Mouse (Mus musculus) frontal cortex, postnatal 14 days (tissue): ENCODE data around the gene Necap2.

ENCODE experiments used
- DNase-seq, 2 experiments: peaks; one replicate each; pipeline ENCODE4 v3.0.0; 2022; ENCODE audit warnings: low spot score in 2 of 2

Gene Necap2

DNA sequence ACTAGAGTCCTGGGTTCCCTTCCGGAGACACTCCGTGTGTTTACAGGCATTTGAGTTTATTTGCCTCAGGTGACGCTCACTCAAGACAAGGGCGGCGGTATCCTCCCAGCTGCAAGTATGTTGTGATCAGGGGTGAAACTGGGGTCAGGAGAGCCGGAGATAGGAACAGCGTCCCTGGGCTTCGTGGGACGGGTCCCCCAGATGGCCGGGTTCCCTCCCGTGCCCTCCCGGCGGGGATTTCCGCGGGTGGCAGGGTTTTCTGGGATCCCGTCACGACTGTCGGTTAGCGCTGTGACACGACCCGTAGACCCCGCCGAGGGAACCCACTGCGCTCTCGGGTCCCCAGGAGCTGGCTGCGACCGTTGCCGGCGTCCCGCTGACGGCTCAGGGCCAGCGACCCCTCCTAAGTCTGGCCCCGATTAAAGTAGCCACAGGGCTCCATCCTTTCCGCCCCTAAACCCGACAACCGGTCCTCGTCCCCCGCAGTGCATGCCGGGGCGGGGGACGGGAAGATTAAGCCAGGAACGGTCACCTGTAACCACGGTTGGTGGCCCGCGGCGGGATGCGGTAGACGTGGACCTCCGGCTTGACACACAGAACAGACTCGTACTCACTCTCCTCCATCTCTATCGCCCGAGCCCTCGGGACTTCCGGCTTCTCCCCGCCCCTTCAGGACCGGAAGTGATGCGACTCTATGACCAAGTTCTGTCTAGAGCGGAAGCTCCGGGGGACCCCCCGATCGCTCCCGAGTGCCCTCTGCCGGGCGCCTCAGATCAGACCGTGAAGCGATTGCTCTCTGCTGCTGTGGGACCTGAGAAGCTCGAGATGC, at the start of gene Necap2:
Gene Necap2, minus strand, starts transcription at position 677 of the 829 bp plus-strand sequence.
- DNase-seq = peak; percentile 90 to 91

DNA sequence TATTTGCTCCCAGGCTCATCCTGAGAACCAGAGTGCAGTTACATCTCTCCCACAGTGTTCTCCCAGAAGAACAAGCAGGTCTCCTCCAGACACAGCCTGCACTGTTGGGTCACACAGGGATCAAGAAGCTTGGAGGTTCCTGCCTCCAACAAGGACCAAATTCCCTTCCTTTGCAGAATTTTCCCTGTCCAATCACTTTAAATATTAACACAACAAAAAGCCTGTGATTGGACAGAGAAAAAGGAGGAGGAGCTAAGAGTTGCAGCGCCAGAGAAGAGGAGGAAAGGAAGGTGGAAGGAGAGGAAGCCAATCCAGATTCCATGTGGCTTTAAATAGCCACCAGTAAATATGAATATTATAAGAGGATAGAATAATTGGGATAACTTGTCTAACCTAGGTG, 44.9 kb upstream of the Necap2 start:
- no peak for DNase-seq

DNA sequence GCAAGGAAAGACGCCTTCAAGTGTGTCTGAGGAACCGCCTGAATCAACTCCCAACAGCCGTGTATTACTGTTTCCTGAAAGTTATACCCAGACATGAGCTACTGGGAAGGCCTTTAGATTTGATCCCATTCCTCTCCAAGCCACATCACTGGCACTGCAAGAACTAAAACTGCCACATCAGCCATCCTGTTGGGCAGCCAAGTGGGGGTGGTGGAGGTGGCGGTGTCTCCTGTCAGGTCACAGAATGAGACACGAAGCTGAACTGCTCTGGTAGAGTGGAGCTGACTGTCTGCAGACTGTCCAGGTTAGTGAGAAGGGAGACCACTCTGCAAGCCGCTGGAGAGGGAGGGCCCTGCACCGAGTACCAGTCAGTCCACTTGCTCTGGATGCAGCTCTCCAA, 44.5 kb upstream of the Necap2 start:
- no peak for DNase-seq

DNA sequence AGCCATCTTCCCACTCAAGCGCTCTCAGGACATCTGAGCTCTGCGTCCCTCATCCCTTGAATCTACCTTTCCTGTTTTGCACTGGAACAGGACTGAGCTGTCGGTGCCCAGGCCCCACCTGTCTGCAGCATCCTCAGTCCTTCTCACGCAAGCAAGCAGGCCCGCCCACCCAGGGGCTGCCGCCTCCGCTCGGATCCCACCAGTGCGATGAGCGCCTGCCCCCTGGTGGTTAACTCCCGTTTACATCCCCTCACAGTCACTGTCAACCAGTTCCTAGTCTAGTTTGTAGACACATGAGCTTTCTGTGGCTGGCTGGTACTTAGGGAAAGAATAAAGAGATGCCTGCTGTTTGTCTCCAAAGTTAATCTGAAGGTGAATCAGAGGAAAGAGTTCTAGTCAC, 42.5 kb upstream of the Necap2 start:
- DNase-seq = peak in 1 of 2 experiments; percentile 66

DNA sequence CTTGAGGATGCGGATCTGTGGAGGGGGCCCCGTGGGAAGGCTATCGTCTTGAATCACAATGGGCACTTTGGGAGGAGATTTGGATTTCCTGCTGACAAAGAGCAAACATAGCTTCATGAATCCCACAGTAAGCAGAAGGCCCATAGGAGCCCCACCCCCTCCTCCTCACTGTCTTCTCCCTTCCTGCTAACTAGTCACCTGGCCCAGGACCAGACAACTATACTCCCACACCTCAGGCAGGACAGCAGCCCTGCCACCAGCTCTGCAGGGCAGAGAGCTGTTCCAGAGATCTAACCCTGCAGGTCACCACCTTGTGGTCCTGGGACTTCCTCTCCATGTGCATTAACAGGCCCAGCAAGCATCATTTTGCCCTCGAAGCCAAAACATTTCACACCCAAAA, 40.5 kb upstream of the Necap2 start:
- DNase-seq = no peak

DNA sequence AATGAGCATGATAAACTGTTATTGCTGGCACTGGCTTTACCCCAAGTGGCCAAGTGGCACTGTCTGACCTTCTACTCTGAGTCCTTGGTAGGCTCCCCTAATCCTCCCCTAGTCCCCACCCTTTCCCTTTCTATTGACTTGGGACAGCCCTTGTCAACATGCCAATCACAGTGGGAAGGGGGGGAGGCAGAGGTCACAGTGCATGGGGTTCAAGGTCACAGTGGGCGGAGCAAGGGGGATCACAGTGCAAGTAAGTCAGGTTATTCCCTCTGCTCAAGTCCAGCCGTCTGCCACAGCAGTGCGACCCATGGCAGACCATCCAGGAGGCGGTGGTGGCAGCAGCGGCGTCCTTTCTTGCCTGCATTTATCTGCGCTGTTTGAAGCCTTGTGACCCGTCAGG, 37.2 kb upstream of the Necap2 start:
- DNase-seq = no peak

DNA sequence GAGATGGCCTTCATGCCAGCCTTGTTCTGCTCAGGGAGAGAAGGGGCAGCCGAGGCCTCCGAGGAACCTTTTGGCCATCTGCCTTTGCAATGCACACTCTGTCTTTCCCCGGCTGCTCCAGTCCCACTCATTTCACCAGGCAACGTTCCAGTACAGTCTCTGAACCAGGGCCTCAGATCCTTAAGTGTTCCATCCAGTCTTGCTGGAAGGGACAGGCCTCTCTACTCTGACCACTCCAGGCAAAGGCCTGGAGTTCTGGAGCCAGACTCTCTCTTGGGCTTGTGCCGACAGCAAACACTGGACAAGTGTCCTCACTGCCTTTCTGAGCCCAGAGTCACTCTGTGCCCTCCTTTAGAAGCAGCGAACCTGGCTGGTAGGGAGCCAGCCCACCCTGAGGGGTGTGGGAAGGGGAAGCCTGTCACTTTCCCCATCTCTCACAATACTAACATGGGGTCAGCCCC, 36.4 kb upstream of the Necap2 start:
- DNase-seq = peak in 1 of 2 experiments; percentile 58

DNA sequence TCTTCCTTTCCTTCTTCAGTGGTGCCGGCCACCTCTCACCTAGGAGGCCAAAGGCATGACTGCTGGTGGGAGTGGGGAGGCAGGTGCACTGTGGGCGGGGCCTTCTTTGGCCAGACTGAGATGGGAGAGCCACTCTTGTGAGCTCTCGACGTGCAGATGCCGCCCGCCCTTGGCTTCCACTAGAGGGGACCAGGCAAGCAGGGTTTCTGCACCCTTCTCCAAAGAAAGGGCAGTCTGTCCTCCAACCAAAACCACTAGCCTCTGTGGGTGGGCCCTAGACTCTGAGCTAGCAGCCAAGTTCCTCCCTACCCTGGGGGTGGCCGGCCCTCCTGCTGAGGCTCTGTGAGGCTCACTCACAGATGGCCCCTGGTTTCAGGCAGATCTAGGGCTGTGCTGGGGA, 35.7 kb upstream of the Necap2 start:
- DNase-seq = no peak

DNA sequence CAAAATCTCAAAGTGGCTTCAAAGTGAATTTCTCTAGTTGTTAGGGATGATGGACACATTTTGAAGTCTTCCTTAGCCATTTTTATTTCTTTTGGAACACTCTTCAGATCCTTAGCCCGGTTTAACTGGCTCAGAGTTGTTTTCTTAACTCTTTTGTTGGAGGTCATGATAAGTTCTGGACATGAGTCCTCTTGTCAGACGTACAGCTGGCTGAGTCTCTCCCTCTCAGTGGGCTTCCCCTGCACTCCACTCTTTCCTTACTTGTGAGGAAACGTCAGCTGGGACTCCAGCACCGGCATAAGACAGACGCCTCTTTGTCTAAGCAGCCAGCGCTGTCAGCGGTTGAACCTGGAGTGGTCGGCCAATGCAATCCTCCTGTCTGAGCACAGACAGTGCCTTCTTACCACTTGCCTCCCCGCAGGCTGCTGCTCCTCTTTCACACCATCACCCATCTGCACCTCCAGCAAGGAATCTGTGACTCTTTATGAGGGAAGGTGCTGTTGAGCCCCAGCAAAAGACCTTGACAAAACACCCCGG, 30.1 kb upstream of the Necap2 start:
- no peak for DNase-seq

DNA sequence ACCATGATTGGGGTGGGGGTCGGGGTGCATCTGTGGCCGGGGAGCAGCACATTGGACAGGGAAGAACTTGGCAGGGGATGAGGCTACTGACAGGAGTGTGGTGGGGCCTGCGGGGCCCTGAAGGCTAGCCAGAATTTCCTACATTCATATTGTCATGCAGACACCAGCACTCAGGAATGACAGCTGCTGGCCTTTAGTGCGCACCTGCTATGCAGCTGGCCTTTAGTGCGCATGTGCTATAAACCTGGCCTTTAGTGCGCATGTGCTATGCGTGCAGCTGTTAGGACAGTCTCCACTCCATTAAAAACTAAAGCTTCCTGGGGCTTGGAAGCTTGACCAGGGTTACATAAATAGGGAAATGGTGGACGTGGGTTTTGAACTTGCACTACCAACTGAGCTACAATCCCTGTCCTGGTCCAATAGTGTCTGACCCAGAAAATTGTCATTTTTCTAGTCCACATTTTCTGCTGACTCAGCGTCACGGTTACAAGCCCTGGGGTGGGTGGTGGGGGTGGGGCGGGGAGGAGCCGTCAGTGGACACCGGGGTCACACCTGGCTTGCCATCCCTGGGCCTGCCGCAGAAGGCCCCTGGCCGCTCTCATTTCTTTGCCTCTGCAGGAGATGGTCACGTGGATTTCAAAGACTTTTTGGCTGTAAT, 28.5 kb upstream of the Necap2 start:
- DNase-seq = no peak

DNA sequence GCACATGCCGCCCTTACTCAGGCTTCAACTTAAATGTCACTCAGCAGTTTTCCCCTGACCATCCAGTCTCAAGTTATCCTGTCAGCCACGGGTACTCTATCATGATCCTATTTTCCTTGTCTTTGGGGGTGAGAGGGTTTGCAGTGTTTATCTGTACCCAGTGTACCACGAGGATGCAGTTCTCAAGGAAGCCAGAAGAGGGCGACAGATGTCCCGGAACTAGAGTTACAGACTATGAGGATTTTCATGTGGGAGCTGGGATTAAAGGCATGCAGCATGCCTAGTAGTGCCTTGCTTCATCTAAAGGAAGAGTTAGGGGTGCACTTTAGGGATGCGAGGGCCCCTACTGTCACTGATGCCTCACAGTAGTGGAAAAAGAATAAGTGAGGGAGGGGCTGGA, 23.7 kb upstream of the Necap2 start:
- DNase-seq = no peak

DNA sequence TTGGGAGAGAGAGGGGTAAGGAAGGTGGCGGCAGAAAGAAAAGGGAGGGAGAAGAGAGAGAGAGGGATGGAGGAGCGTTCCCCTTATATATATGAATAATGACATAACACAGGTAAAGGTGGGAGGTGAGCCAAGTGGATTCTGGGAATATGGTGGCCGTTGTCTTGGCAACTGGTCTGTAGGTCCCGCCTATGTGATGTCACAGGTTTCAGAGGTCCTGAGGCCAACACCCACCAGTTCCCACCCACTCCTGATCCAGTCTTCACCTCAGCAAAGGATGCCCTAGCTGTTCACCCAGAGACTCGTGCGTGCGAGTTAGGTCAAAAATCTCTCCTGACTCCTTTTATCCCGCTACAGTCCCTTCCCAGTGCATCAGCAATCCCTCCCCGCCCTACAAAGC, 23.1 kb upstream of the Necap2 start:
- no peak for DNase-seq

DNA sequence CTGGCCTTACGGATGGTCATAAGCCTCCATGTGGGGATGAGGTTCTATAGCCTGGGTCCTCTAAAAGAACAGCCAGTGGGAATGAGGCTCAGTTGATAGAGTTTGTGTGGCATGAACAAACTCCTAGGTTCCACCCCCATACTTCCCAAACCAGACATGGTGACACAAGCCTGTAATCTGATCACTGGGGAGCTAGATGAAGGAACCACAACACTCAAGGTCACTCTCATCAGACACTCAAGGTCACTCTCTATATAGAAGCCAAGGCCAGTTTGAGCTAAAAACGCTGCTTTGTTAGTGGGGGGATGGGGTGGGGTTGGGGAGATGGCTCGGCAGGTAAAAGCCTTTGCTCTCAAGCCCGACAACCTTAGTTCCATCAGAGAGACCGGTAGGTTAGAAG, 21.8 kb upstream of the Necap2 start:
- no peak for DNase-seq

DNA sequence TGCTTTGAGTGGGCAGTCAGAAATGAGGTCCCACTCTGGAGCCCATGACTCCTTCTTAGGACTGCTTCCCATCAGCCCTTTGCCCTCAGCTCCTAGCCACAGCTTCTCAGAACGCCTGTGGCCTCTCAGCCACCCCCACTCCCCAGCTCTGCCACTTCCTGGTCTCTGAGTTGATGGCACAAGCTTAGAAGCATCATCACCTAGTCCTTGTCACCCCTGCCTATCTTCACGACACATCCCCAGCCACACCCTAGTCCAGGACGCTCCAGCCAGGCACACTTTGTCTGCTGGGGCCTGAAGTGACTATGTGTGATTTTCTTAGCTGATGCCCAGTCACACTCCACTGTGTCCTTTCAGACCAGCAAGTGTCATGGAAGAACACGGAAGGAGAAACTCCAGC, 20.8 kb upstream of the Necap2 start:
- DNase-seq = no peak

DNA sequence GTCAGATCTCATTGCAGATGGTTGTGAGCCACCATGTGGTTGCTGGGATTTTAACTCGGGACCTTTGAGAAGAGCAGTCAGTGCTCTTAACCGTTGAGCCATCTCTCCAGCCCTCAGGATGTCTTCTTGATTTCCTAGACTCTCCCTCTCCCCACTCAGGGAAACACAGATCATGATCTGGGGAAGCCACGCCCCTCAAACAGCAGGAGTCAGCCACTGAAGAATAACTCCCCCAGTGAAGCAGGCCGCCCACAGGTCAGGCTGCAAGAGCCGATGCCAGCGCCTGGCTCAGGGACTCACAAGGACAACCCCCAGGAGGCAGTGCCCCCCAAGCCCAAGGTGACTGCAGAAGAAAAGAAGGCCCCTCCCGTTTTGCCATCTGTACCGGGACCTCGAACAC, 18.6 kb upstream of the Necap2 start:
- DNase-seq = no peak

DNA sequence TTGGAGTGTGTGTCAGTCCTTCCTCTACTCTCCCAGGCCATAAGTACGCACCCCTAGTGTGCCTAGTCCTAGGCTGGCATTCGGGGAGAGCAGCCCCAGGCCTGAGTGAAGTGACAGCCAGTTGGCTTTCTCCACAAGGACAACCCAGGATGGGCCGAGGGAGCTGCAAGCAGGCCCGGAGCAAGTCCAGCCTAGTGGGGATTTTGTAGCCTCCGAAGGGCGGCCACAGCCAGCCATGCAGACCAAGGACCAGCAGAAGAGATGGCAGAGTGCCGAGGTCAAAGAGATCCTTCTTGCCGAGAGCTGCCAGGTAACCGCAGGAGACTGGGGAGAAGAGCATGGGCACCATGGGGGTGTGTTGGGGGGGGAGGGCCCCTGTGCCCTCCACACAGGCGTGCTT, 16.9 kb upstream of the Necap2 start:
- DNase-seq = no peak

DNA sequence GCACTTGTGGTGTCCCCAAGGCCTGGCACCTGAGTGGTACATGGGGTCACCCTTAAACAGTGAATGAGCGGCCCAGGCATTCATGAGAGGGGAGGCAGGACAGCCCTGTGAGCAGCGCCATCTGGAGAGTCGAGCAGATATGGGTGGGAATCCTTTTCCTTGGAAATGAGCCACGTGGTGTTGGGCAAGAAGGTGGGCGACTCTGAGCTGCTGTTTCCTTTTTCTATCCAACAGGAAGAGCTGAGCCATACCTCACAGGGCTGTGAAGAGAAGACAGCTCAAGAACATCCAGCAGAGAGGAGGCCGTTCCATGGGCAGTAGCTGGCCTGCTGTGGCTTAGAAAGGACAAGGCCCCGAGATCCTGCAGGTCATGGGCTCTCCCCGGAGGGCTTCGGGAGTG, 10.6 kb upstream of the Necap2 start:
- no peak for DNase-seq

DNA sequence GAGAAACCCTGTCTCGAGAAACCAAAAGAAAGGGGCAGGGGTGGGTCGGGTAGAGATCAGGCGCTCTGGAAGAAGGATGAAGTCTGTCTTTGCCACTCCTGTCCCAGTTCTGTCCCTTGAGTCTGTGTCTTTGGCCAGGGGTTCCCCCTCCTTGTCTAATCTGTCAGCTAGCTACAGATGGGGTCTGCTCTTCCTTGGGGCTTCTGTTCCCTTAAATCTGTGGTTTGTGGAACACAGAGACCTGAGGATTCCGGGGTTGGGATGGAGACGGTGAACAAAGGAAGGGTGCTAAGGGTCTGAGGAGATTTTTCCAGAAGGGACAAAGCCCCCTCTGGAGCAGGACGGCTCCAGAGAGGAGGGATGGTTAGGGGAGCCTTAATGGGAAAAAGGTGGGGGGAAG, 9.9 kb upstream of the Necap2 start, which contains the start of gene Spata21:
Gene Spata21, plus strand, starts transcription at position 301 of the 400 bp plus-strand sequence.
- no peak for DNase-seq

DNA sequence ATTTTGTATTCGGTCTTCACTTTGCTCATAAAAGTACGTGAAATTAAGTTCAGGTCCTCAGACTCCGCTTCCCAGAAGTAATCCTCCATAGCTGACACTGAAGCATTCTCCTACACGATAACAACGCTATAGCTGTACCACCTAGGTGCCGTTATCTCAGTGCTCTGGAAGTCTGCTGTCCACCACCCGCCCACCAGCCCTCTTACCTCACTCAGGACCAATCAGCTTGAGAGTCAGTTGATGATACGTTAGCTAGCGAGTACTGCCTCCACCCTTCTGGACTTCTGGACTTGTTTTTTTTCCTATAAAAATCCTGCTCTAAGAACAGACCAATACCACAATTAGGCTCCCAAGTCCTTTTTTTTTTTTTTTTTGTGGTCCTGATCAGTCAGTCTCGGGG, 8.7 kb upstream of the Necap2 start:
- no peak for DNase-seq

DNA sequence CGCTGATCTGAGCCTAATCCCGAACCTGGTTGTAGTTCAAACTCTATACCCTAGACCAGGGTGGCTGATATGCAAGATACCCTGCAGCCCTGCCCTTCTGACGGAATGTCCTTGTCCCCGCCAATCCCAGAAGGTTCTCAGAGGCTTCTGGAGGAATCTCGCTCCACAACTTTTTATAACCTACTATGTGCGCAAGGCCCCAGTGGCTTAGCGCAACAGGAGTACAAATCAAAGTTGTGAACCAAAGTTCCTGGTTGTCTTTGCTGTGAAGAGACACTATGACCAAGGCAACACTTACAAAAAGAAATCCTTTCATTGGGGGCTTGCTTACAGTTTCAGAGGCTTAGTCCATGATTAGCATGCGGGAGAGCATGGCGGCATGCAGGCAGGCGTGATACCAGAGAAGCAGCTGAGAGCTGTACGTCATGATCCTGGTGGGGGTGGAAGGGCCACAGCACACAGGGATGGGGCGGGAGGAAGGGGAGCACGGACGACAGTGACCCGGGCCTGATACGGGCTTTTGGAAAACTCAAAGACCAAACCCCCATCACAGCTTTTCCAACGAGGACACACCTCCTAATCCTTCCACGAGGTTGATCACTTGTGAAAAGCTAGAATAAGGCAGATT, 467 bp upstream of the Necap2 start:
- no peak for DNase-seq

DNA sequence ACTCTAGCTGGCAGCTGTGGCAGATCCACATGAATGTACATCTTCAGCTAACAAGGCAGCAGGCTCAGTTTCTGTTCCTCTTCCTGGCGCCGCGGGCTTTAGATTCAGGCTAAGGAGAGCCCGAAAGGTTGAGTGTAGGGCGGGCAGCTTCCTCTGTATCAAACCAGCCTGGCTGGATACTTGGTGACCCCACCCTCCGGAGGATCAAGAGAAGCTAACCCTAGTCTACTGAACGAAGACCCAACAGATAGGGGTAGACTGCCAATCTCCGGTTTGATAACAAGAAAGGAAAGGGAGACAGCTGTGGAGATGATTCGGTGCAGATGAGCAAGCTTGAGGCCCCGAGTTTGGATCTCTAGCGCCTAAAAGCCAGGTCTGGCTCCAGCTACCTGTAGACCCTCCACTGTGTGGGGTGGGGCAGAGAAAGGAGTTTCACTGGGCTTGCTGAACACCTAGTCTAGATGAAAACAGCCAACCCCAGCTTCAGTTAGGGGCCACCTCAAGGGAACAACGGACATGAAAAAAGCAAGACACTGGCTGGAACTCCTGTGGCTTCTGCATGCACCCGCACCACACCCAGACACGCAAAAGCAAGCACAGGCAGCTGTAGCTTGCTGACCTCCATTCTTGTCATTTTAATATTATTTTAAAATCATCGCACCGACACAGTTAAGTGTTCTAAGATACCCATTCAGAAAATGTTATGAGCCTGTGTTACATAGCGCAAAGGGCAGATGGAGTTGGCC, 1.2 kb downstream of the Necap2 start:
- DNase-seq = no peak

DNA sequence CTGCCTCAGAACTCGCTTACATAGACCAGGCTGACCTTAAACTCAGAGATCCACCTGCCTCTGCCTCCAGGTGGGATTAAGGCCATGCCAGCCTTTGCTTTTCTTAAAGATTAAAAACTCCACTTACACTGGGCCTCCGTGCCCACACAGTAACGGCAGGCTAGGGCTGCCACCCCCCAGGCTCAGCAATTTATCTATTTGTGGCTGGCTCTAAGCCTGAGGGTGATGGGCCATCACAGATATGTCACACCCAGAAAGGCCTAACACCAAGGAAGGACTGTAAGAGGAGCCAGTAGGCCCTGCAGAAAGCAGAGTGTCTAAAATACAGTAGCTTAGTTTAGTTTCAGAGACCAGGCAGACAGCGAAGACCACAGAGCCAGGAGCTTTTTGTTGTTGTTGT, 4.0 kb downstream of the Necap2 start:
- no peak for DNase-seq
